Mouse (Mus musculus) midbrain, postnatal 0 days (tissue): ENCODE results near the gene Bid. TPM values are rescaled to one million over a fixed set of nuclear protein-coding genes. Genes with fewer than 3 reads are reported as not detected.
"Not testable (repeated sequence)": the region's sequence is repeated elsewhere in the genome, so short reads cannot be mapped to it uniquely, and the experiment has no call there.

ENCODE experiments used
- ATAC-seq: fragments of 200-750 bp; cut with Nextera tagmentation; 2 replicates; pipeline ENCODE4 v1.8.0; 2017; ENCODE audit warnings: moderate number of reproducible peaks, mild to moderate bottlenecking, moderate TSS enrichment, moderate library complexity; ENCODE audit not compliant: low FRiP score
- DNase-seq: peaks from one replicate; pipeline ENCODE4 v3.0.0-alpha.2; 2015; ENCODE audit warnings: low spot score
- H3K27ac ChIP-seq: fragments of 300-500 bp; sonication (generic); 2 replicates; pipeline ENCODE4 v1.5.1; 2014; ENCODE audit warnings: low read depth, mild to moderate bottlenecking, low read length, mixed read lengths
- H3K27me3 ChIP-seq: fragments of 300-500 bp; sonication (generic); 2 replicates; pipeline ENCODE4 v1.6.1; 2014; ENCODE audit warnings: low read length, control low read depth, mixed read lengths; ENCODE audit not compliant: insufficient read depth
- H3K36me3 ChIP-seq: fragments of 300-500 bp; sonication (generic); 2 replicates; pipeline ENCODE4 v1.6.1; 2014; ENCODE audit warnings: low read length, control low read depth, mixed read lengths; ENCODE audit not compliant: insufficient read depth
- H3K4me1 ChIP-seq: fragments of 300-500 bp; sonication (generic); 2 replicates; pipeline ENCODE4 v1.6.1; 2014; ENCODE audit warnings: mild to moderate bottlenecking, control low read depth, antibody characterized with exemption, low read length, mixed read lengths; ENCODE audit not compliant: insufficient read depth
- H3K4me2 ChIP-seq: fragments of 300-500 bp; sonication (generic); 2 replicates; pipeline ENCODE4 v1.6.1; 2014; ENCODE audit warnings: low read depth, mild to moderate bottlenecking, low read length, mixed read lengths; ENCODE audit not compliant: poor library complexity, severe bottlenecking
- H3K4me3 ChIP-seq: fragments of 300-500 bp; sonication (generic); 2 replicates; pipeline ENCODE4 v1.5.1; 2014; ENCODE audit warnings: low read depth, mild to moderate bottlenecking, low read length, moderate library complexity
- H3K9ac ChIP-seq: fragments of 300-500 bp; sonication (generic); replicated peaks from 2 replicates; pipeline ENCODE4 v1.6.1; 2014; ENCODE audit warnings: mild to moderate bottlenecking, low read length, moderate library complexity, mixed read lengths; ENCODE audit not compliant: poor library complexity, severe bottlenecking
- H3K9me3 ChIP-seq: fragments of 300-500 bp; sonication (generic); 2 replicates; pipeline ENCODE4 v1.6.1; 2016; ENCODE audit warnings: low read length, control low read depth
- CTCF ChIP-seq: IDR thresholded peaks from 2 replicates; pipeline ENCODE4 v1.5.1; 2016; ENCODE audit warnings: antibody characterized with exemption, mild to moderate bottlenecking
- WGBS: fragments of 180-500 bp; shearing (Covaris S2); extraction: QIAGEN DNeasy Blood & Tissue Kit; methylation state at CpG from one replicate; pipeline ENCODE4 v1.1.7; 2014; 5-methylcytosine and 5-hydroxymethylcytosine counted together
- polyA plus RNA-seq: library from polyadenylated mRNA; unstranded; fragments of >200 nt; fragmentation: Nextera tagmentation; extraction: Ambion mirVana; gene quantifications from 2 replicates; pipeline ENCODE4 v1.2.1, GENCODE M21; 2015
- total RNA-seq: library from RNA; depleted of rRNA; stranded (reverse); fragments of >200 nt; gene quantifications from 2 replicates; pipeline ENCODE4 v1.2.3, GENCODE M21; 2014; rRNA removed

Bid gene
- total and polyA plus RNA-seq, 2 experiments from 2014 or later, result 36.3 to 55.6 TPM

DNA sequence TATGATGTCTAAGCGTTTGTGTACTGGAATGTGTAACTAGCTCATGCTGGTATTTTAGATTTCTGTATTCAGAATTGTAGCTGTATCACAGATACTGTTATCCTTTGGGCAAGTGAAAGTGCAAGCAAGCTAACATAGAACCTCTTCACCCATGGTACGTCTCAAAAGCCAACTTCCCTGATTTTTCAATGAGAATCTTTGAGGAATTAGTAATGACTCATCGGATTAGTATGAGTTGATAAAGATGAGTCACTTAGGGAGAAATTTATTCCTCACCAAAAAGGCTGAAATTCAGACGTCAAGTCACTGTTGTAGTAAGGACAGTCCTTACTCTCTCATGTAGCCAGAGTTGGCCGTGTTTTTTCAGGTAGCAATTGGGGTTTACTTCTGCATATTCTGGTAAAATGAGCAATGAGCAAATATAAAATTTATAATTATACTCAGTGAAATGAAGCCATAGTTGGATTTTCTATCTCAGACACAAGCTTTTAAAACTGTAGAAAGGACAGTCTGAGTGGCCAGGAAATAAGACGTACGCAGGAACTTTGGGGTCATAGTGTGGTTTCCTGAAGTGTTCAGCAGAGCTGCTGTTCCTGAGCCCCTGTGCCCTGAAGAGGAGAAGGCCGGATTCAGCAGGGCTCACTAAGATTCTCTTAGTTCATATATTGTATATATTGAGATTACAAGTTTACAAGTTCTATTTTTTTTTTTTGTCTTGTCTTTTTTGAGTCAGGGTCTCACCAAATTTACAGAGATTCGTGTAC lies 50.4 kb downstream of the Bid start:
- TF ChIP-seq CTCF, result no peak
- peaks cover 8% of the 10 kb centered on the region; the same call in 1 of the 2 replicates for H3K36me3 ChIP-seq
- H3K9me3 ChIP-seq, result no peaks in the 10 kb centered on the region
- no peak overlapping the region for H3K9ac ChIP-seq
- no peak overlapping the region for H3K4me3 ChIP-seq
- DNase-seq (no peak), ATAC-seq (no peak)
- H3K27me3 ChIP-seq, result no peaks in the 10 kb centered on the region
- H3K27ac ChIP-seq, result no peak overlapping the region
- WGBS, result 89% methylated on average over 9 of the region's 9 CpGs
- H3K4me2 ChIP-seq, result no peak overlapping the region
- no peaks in the 10 kb centered on the region for H3K4me1 ChIP-seq

- 0 out of 2 replicates have a peak, but pooled peaks cover 2% of the 10 kb centered on the region for H3K36me3 ChIP-seq
- ATAC-seq, result no peak
- H3K4me2 ChIP-seq, result no peak overlapping the region
- H3K4me3 ChIP-seq, result no peak overlapping the region
- H3K9me3 ChIP-seq, result no peaks in the 10 kb centered on the region
- H3K4me1 ChIP-seq, result no peaks in the 10 kb centered on the region
- no peak for TF ChIP-seq CTCF
- no peak for DNase-seq
- H3K27ac ChIP-seq, result no peak overlapping the region
- 98% methylated on average over 3 of the region's 3 CpGs for WGBS
- H3K9ac ChIP-seq, result no peak overlapping the region
- no peaks in the 10 kb centered on the region for H3K27me3 ChIP-seq
Measured at GRCm38 (mm10) chr6:120860079-120860478, 56.6 kb downstream of the Bid start.

DNA sequence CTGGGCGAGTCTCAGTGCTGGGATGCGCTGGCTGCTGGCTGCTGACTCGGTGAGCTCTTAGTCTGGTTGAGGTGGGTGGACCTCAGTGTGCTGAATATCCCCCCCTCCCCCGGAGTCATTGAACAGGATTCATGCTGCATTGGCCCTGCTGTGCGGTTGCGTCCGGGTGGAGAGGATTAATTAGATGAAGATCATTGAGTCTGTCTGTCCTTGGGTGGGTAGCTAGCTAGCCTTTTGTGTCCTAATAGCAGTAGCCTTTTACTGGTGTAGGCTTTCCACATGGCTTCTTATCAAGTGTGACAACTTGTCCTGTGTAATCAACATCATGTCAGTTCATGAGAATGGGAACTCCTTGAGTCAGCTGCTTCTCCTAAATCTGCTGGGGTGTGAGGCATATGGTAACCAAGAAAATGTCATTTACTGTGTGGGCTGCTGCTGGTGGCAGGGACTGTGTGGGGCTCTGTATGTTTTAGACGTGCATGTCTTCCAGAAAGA lies 58.4 kb downstream of the Bid start:
- Histone ChIP-seq H3K27me3 (no peaks in the 10 kb centered on the region), H3K9me3 (no peaks in the 10 kb centered on the region), H3K4me2 (no peak overlapping the region), H3K9ac (no peak overlapping the region), H3K4me1 (no peaks in the 10 kb centered on the region), H3K36me3 (0 out of 2 replicates have a peak, but pooled peaks cover 5% of the 10 kb centered on the region), H3K4me3 (no peak overlapping the region), H3K27ac (no peak overlapping the region)
- TF ChIP-seq CTCF, result no peak
- DNase-seq (peak; percentile 89), ATAC-seq (peak; percentile 63; the same call in 1 of the 2 replicates)
- WGBS, result 21% methylated on average over 8 of the region's 8 CpGs

- Histone ChIP-seq H3K4me3 (no peak overlapping the region), H3K4me1 (no peaks in the 10 kb centered on the region), H3K36me3 (0 out of 2 replicates have a peak, but pooled peaks cover 7% of the 10 kb centered on the region), H3K4me2 (no peak overlapping the region), H3K9me3 (no peaks in the 10 kb centered on the region), H3K27me3 (no peaks in the 10 kb centered on the region), H3K27ac (no peak overlapping the region), H3K9ac (no peak overlapping the region)
- ATAC-seq (no peak), DNase-seq (peak; percentile 39)
- 94% methylated on average over 10 of the region's 10 CpGs for WGBS
- no peak for TF ChIP-seq CTCF
Measured at GRCm38 (mm10) chr6:120854413-120854812, 62.2 kb downstream of the Bid start.

- H3K4me2 ChIP-seq, result not testable (repeated sequence)
Measured at GRCm38 (mm10) chr6:120850720-120851119, 65.9 kb downstream of the Bid start.

More at GRCm38 (mm10) chr6:120850720-120851119, 65.9 kb downstream of the Bid start:
- DNase-seq, ATAC-seq, H3K9ac ChIP-seq, H3K36me3 ChIP-seq, H3K4me3 ChIP-seq, H3K4me1 ChIP-seq, H3K27me3 ChIP-seq, H3K9me3 ChIP-seq, H3K27ac ChIP-seq: not testable (repeated sequence)

Other genes with a start within 250 kb of the Bid start
- gene Slc25a18, start 143.3 kb downstream of the Bid start, total RNA-seq, result 51.6 and 73.9 TPM in 2 replicates
- 35.8 and 42.9 TPM in 2 replicates for gene Slc25a18, start 143.3 kb downstream of the Bid start, polyA plus RNA-seq
- gene Atp6v1e1, start 94.1 kb downstream of the Bid start, total RNA-seq, result 251 and 264 TPM in 2 replicates
- gene Atp6v1e1, start 94.1 kb downstream of the Bid start, polyA plus RNA-seq, result 333 and 346 TPM in 2 replicates
- 133 and 210 TPM in 2 replicates for gene Bcl2l13, start 80.6 kb downstream of the Bid start, total RNA-seq
- gene Bcl2l13, start 80.6 kb downstream of the Bid start, polyA plus RNA-seq, result 19.0 and 21.9 TPM in 2 replicates
- 76.4 and 83.4 TPM in 2 replicates for gene Mical3, start 214.1 kb upstream of the Bid start, total RNA-seq
- gene Mical3, start 214.1 kb upstream of the Bid start, polyA plus RNA-seq, result 19.0 and 25.0 TPM in 2 replicates